Mouse (Mus musculus): ENCODE measurements around the gene Shisa9.
A peak's percentile ranks its signal among the peaks of the same experiment; 100 is the strongest.

Gene Shisa9

GRCm38 (mm10) chr16:12189739-12190138 lies 205.8 kb downstream of the Shisa9 start:
- no peak for DNase-seq (ENCODE audit: extremely low read depth, insufficient read length, low spot score)

DNA sequence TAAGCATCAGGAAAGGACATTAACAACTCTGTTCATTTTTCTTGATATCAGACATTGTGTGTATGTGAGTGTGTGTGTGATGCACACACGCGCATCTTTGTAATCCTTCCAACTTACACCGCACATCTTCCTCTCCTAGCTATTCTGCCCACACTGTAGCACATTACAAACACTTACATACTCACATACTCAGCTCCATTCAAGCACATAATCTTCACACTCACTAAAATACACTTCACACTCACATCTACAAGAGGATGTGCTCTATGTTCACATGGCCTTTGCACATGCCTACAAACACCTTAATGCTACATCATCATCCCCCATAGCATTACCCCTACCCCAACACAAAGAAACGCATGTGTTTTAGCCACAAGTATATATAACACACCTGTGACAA lies 212.9 kb downstream of the Shisa9 start:
- no peak for DNase-seq (ENCODE audit: extremely low read depth, insufficient read length, low spot score)

DNA sequence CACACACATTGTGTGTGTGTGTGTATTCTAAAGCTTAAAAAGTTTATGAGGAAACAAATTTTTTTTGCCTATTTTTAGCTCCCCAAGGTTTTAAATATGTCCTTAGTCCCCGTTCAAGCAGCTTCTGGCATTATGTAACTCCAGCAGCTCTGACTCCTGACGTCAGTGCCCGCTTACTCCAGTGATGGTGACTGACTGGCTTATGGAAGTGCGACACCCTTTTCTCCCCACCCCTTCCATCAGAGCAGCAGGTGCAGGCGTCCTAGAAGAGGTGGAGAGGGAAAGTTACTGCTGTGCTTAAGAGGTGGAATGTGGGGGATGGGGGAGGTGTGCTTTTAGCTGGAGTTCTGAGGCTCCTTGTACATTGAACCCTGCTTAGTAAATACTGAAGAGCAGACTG lies 213.7 kb downstream of the Shisa9 start:
- peak; percentile 4 for DNase-seq (ENCODE audit: extremely low read depth, insufficient read length, low spot score)

DNA sequence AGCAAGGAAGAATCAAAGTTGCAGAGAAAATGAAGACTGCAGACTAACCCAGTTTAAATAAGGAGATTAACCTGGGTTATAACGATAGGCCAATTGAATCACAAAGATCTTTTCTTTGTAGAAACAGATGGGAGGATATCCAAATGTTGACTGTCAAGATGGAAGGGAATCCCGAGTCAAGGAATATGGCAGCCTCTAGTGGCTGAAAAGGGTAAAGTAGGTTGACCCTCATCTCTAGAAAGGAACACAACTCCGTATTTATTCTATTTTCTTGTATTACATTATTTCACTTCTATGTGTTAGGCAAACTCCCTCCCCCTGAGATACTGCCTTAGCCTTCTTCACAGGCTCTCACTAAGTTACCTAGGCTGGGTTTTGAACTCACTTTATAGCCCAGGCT lies 217.3 kb downstream of the Shisa9 start:
- no peak for DNase-seq (ENCODE audit: extremely low read depth, insufficient read length, low spot score)

GRCm38 (mm10) chr16:12202151-12202550 lies 218.2 kb downstream of the Shisa9 start:
- no peak for DNase-seq (ENCODE audit: extremely low read depth, insufficient read length, low spot score)

GRCm38 (mm10) chr16:12203055-12203454 lies 219.1 kb downstream of the Shisa9 start:
- DNase-seq (ENCODE audit: extremely low read depth, insufficient read length, low spot score), result no peak

GRCm38 (mm10) chr16:12204423-12204822 lies 220.5 kb downstream of the Shisa9 start:
- DNase-seq (ENCODE audit: extremely low read depth, insufficient read length, low spot score), result no peak

DNA sequence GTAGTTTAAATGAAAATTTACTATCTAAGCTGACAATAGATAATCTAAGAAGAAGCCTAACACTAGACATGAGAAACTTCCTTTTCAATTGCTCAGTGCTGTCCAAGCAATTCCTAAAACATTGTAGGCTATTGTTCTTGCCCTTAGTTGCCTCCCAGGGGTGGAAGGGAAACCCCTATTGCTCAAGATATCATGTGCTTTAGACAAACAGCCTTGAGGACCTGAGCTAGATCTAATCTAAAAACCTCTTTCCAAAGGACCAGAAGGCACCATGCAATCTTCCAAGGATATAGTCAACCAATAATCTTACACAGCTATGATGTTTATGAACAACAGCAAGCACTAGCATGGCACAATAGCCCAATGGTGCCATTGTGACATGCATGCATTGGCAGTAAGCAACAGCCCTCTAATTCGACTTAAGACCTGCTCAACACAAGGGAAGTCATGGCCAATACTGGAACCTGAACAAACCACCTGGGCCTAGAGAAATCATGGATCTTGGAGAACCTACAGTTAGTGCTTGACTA lies 222.6 kb downstream of the Shisa9 start:
- DNase-seq (ENCODE audit: extremely low read depth, insufficient read length, low spot score), result no peak

- DNase-seq (ENCODE audit: extremely low read depth, insufficient read length, low spot score), result no peak
These were observed 223.0 kb downstream of the Shisa9 start for GRCm38 (mm10) chr16:12206951-12207350.

- no peak for DNase-seq (ENCODE audit: extremely low read depth, insufficient read length, low spot score)
These were observed 225.4 kb downstream of the Shisa9 start for GRCm38 (mm10) chr16:12209355-12209754.

DNA sequence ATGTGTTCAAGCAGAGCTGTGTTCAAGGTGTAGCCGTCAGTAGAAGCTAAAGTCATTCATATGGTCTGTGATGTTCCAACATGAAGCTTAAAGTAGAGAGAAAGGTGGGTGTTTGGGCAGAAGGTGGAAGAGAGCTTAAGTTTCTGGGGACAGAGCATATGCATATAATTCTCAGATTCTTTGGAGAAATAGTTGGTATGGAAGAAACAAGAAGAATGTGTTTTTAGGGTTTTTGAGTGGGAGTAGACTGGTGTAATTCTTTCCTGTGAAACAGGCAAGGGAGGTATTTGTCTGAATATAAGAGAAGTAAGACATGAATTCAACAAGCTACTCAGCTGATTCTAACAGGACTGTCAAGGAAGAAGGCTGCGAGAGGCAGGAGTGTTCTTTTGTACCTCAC lies 225.9 kb downstream of the Shisa9 start:
- no peak for DNase-seq (ENCODE audit: extremely low read depth, insufficient read length, low spot score)

- no peak for DNase-seq (ENCODE audit: extremely low read depth, insufficient read length, low spot score)
These were observed 230.1 kb downstream of the Shisa9 start for GRCm38 (mm10) chr16:12214018-12214417.

DNA sequence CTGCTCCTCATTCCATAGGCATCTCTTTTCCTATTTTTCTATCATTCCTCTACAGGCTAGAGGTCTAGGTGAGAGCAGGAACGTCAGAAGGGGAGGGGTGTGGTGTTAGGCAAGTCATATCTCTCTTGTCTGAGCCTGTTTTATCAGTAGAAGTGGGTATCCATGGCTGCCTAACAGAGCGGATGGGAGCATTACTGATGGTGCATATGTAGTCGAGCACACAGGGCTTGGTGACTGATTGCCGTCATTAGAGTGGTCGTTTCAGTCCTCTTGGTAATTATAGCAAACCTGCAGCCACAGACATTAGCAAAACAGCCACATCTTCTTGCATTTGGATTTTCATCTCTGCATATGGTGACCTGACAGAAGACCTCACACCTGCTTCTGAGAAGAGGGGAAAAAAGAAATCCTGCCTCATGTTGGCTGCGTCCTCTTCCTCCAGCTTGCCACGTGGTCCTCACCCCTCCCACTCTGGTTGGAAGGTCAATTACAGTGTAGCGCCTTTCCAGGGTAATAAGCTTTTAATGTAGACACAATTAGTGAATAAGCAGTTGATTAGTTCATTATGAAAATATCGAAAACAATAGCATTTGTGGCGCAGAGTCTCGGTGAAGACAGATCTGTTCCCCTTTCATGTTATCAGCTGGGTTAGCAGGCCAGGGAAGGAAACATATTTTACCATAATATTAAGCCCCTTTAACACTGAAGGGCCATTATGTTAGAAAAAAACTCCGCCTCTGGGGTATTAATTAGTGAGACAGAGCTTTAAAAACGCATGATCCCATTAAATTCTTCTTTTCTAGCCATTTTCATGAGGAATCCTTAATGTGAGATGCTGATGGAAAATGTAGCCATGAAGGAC lies 233.6 kb downstream of the Shisa9 start:
- DNase-seq (ENCODE audit: extremely low read depth, insufficient read length, low spot score), result no peak

- no peak for DNase-seq (ENCODE audit: extremely low read depth, insufficient read length, low spot score)
These were observed 234.2 kb downstream of the Shisa9 start for GRCm38 (mm10) chr16:12218151-12218532.

GRCm38 (mm10) chr16:12219821-12220220 lies 235.9 kb downstream of the Shisa9 start:
- no peak for DNase-seq (ENCODE audit: extremely low read depth, insufficient read length, low spot score)

DNA sequence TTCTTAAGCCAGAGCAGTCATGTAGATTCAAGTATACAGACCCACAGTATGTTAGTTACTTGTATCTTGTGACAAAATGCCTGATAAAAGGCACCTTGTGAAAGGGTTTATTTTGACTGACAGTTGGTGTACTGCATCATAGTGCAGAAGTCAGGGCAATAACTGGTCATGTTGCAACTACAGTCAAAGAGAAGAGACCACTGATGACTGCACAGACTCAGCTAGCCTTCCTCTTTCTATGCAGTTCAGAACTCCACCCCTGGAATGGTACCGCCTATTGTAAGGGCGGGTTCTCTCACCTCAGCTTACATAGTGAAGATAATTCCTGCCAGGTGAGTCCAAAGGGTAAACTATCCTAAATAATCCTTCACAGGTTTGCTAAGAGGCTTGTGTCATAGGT lies 239.6 kb downstream of the Shisa9 start:
- DNase-seq (ENCODE audit: extremely low read depth, insufficient read length, low spot score), result no peak

- no peak for DNase-seq (ENCODE audit: extremely low read depth, insufficient read length, low spot score)
These were observed 243.0 kb downstream of the Shisa9 start for GRCm38 (mm10) chr16:12226937-12227336.

- no peak for DNase-seq (ENCODE audit: extremely low read depth, insufficient read length, low spot score)
These were observed 249.4 kb downstream of the Shisa9 start for GRCm38 (mm10) chr16:12233288-12233687.

DNA sequence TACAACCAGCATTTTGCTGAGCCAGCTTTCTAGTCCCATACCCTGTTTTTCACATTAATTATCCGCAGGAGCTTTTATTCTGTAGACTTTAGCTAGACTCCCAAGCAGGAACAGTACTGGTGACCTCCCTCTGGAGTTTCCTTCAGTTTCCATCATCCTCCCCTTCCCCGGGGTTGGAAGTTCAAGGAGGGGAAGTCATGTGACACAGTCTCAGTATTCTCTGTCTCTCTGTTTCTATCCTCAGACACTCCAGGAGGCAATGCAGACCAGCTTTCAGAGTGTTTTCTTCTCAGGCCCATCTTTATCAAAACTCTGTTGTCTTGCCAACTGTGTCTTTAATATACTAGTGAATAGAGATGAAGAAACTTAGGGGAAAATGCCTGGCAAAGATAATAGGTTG lies 250.4 kb downstream of the Shisa9 start:
- no peak for DNase-seq (ENCODE audit: extremely low read depth, insufficient read length, low spot score)

DNA sequence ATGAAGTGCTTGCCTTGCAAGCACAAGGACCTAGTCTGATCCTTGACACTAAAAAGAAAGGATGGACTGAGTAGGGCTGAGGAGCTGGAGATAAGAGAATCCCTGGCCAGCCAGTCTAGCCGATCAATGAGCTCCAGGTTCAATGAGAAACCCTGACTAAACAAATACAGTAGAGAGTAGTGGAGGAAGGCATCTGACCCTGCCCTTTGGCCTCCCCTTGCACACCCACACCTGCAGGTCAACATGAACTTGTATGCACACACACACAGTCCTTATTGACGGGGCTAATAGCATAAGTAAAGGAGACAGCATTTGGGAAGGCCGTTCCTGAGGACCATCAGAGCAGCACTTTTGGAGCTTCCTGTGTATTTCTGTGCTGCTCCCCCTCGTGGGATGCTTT lies 254.7 kb downstream of the Shisa9 start:
- DNase-seq (ENCODE audit: extremely low read depth, insufficient read length, low spot score), result no peak

DNA sequence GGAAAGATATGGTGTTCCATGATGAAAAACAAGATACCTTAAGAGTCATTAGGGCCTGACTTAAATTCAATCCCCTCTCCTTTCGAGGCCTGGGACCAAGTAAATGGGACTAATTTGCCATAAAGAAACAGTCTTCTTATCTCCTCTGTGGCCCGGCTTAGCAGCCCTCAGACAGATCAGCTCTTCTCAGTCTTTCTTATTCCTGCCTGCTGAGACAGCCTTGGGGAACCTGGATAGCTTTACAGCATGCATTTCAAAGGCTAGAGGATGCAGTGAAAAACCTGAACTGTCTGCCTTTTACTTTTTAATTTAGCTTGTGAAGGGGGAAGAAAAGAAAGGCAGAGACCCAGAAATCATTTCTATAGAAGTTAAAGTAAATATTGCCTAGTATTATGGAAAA lies 275.4 kb downstream of the Shisa9 start:
- DNase-seq (ENCODE audit: extremely low read depth, insufficient read length, low spot score), result no peak

- DNase-seq (ENCODE audit: extremely low read depth, insufficient read length, low spot score), result no peak
These were observed 281.9 kb downstream of the Shisa9 start for GRCm38 (mm10) chr16:12265828-12266227.

Measured in 3134 (cell line).